Mouse (Mus musculus): ENCODE results near the gene Srrd. TPM values are rescaled to one million over a fixed set of nuclear protein-coding genes. Genes with fewer than 3 reads are reported as not detected.

Srrd gene
- polyA plus RNA-seq, 1 experiment from 2014 or later = 13.8 TPM

DNA sequence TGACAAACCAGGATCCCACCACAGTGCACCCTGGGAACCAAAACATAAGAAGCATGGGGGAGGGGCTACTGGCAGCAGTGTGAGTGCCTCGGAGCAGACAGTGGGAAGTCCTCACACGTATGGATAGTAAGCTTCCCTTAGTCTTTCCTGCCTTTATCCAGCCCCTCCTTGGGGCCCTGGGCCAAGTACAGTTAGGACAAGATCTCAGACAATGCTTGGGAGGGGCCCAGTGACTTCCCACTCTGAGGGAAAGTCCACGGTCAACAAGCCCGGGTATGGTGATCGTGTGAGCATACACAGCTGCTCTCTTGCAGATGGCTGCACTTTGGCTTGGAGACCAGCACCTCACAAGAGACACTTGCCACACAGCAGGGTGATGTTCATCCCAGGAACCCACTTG, 25.5 kb downstream of the Srrd start:
- no peak overlapping the region for H3K27ac ChIP-seq (replicated peaks)
- H3K9ac ChIP-seq = no peak overlapping the region
- H3K9me3 ChIP-seq (replicated peaks) = no peaks in the 10 kb centered on the region
- H3K4me1 ChIP-seq (replicated peaks) = peaks cover 16% of the 10 kb centered on the region
- ATAC-seq (ENCODE audit: insufficient read depth) = no peak
- WGBS (ENCODE audit: insufficient replicate concordance) = 33% methylated on average over 5 of the region's 5 CpGs
- no peaks in the 10 kb centered on the region for H3K27me3 ChIP-seq
- no peak overlapping the region for H3K4me2 ChIP-seq
- H3K36me3 ChIP-seq (replicated peaks) = peaks cover 30% of the 10 kb centered on the region
- H3K4me3 ChIP-seq (replicated peaks) = no peak overlapping the region

DNA sequence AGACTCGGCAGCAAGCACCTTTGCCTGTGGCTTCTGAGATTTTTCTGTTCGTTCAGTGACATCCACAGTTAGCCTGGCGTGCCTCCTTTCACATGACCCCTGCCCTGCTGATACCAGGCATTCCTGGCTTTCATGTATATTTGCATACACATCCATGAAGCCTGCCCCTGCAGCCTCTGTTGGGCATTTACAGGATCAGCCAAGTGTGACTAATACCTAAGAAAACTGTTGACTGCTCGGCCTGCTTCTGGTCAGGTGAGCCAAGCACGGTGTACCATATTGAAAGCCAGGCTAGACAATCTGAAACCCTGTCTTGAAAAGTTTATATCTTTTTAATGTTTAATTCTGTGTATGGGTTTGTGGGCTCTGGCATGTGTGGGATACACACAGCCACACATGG, 26.4 kb downstream of the Srrd start:
- H3K4me1 ChIP-seq (replicated peaks) = peaks cover 16% of the 10 kb centered on the region
- no peak overlapping the region for H3K27ac ChIP-seq (replicated peaks)
- H3K27me3 ChIP-seq = no peaks in the 10 kb centered on the region
- WGBS (ENCODE audit: insufficient replicate concordance) = 75% methylated on average over 5 of the region's 5 CpGs
- no peak overlapping the region for H3K4me3 ChIP-seq (replicated peaks)
- no peaks in the 10 kb centered on the region for H3K9me3 ChIP-seq (replicated peaks)
- H3K4me2 ChIP-seq = no peak overlapping the region
- ATAC-seq (ENCODE audit: insufficient read depth) = no peak
- peaks cover 38% of the 10 kb centered on the region for H3K36me3 ChIP-seq (replicated peaks)
- H3K9ac ChIP-seq = no peak overlapping the region

- H3K27me3 ChIP-seq = no peaks in the 10 kb centered on the region
- peaks cover 6% of the 10 kb centered on the region; the same call in 1 of the 2 replicates for H3K4me1 ChIP-seq (replicated peaks)
- no peak overlapping the region for H3K27ac ChIP-seq (replicated peaks)
- 76% methylated on average over 11 of the region's 11 CpGs for WGBS (ENCODE audit: insufficient replicate concordance)
- peaks cover 62% of the 10 kb centered on the region for H3K36me3 ChIP-seq (replicated peaks)
- H3K9ac ChIP-seq = no peak overlapping the region
- no peak for ATAC-seq (ENCODE audit: insufficient read depth)
- no peaks in the 10 kb centered on the region for H3K9me3 ChIP-seq (replicated peaks)
- no peak overlapping the region for H3K4me2 ChIP-seq
- no peak overlapping the region for H3K4me3 ChIP-seq (replicated peaks)
These were observed 29.5 kb downstream of the Srrd start for GRCm38 (mm10) chr5:112313222-112313885.

- Histone ChIP-seq H3K4me3 (replicated peaks) (no peak overlapping the region), H3K27ac (replicated peaks) (no peak overlapping the region), H3K36me3 (replicated peaks) (peaks cover 62% of the 10 kb centered on the region), H3K27me3 (no peaks in the 10 kb centered on the region), H3K9ac (no peak overlapping the region), H3K4me1 (replicated peaks) (peaks cover 24% of the 10 kb centered on the region), H3K9me3 (replicated peaks) (no peaks in the 10 kb centered on the region), H3K4me2 (no peak overlapping the region)
- 77% methylated on average over 5 of the region's 5 CpGs for WGBS (ENCODE audit: insufficient replicate concordance)
- no peak for ATAC-seq (ENCODE audit: insufficient read depth)
These were observed 37.0 kb downstream of the Srrd start for GRCm38 (mm10) chr5:112305842-112306241.

GRCm38 (mm10) chr5:112302310-112302709, 40.5 kb downstream of the Srrd start:
- no peaks in the 10 kb centered on the region for H3K9me3 ChIP-seq (replicated peaks)
- H3K36me3 ChIP-seq (replicated peaks) = peaks cover 34% of the 10 kb centered on the region
- ATAC-seq (ENCODE audit: insufficient read depth) = peak; percentile 89
- H3K27me3 ChIP-seq = no peaks in the 10 kb centered on the region
- 68% methylated on average over 5 of the region's 5 CpGs for WGBS (ENCODE audit: insufficient replicate concordance)
- H3K27ac ChIP-seq (replicated peaks) = peak overlapping the region; percentile 82
- H3K4me3 ChIP-seq (replicated peaks) = no peak overlapping the region
- no peak overlapping the region for H3K9ac ChIP-seq
- H3K4me2 ChIP-seq = no peak overlapping the region
- H3K4me1 ChIP-seq (replicated peaks) = peaks cover 58% of the 10 kb centered on the region

- WGBS (ENCODE audit: insufficient replicate concordance) = 60% methylated on average over 4 of the region's 4 CpGs
- no peak for ATAC-seq (ENCODE audit: insufficient read depth)
- H3K9ac ChIP-seq = no peak overlapping the region
- H3K4me1 ChIP-seq (replicated peaks) = peaks cover 64% of the 10 kb centered on the region
- H3K9me3 ChIP-seq (replicated peaks) = no peaks in the 10 kb centered on the region
- no peak overlapping the region for H3K4me3 ChIP-seq (replicated peaks)
- no peak overlapping the region for H3K4me2 ChIP-seq
- peaks cover 28% of the 10 kb centered on the region for H3K36me3 ChIP-seq (replicated peaks)
- peak overlapping the region; percentile 72 for H3K27ac ChIP-seq (replicated peaks)
- H3K27me3 ChIP-seq = no peaks in the 10 kb centered on the region
These were observed 41.1 kb downstream of the Srrd start for GRCm38 (mm10) chr5:112301694-112302093.

GRCm38 (mm10) chr5:112300721-112301308, 42.0 kb downstream of the Srrd start:
- Histone ChIP-seq H3K4me1 (replicated peaks) (peaks cover 73% of the 10 kb centered on the region), H3K9ac (no peak overlapping the region; the same call in 1 of the 2 replicates), H3K27ac (replicated peaks) (peak overlapping the region; percentile 72), H3K9me3 (replicated peaks) (no peaks in the 10 kb centered on the region), H3K27me3 (no peaks in the 10 kb centered on the region), H3K4me3 (replicated peaks) (no peak overlapping the region), H3K4me2 (no peak overlapping the region), H3K36me3 (replicated peaks) (peaks cover 19% of the 10 kb centered on the region)
- WGBS (ENCODE audit: insufficient replicate concordance) = 68% methylated on average over 6 of the region's 6 CpGs
- ATAC-seq (ENCODE audit: insufficient read depth) = no peak

DNA sequence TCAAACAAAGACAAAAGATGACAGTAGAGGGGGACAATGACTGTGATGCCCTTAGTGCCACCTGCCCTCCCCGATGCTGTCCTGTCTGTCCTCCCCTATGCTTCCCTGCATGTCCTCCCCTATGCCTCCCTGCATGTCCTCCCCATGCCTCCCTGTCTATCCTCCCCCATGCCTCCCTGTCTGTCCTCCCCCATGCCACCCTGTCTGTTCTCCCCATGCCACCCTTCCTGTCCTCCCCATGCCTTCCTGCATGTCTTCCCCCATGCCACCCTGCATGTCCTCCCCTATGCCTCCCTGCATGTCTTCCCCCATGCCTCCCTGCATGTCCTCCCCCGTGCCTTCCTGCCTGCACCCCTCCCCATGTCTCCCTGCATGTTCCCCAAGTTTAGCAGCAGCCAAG, 42.7 kb downstream of the Srrd start:
- H3K4me1 ChIP-seq (replicated peaks) = peaks cover 80% of the 10 kb centered on the region
- 0 out of 2 replicates have a peak overlapping the region, but pooled peaks have one; percentile 72 for H3K27ac ChIP-seq (replicated peaks)
- H3K9ac ChIP-seq = no peak overlapping the region
- no peak overlapping the region for H3K4me2 ChIP-seq
- WGBS (ENCODE audit: insufficient replicate concordance) = 59% methylated on average over 2 of the region's 2 CpGs
- no peak overlapping the region for H3K4me3 ChIP-seq (replicated peaks)
- H3K27me3 ChIP-seq = no peaks in the 10 kb centered on the region
- no peak for ATAC-seq (ENCODE audit: insufficient read depth)
- H3K36me3 ChIP-seq (replicated peaks) = peaks cover 13% of the 10 kb centered on the region
- no peaks in the 10 kb centered on the region for H3K9me3 ChIP-seq (replicated peaks)

DNA sequence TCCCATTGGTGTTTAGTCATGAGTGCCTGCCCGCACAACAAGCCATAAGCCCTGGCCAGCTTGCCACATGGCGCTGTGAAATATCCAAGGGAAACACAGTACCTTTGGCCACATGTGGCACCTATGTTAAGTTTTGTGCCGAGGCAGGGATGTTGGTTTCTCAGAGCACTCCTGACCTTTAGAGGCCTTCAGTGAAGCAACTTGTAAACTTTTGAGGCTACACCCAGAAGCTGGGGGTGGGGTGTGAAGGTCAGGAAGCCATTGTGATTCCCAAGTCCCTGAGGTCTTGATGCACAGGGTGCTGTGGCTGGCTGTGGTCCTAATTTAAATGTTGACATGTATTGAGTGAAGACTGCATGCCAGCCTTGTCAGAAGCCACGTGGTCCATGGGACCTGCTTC, 43.4 kb downstream of the Srrd start:
- Histone ChIP-seq H3K27me3 (no peaks in the 10 kb centered on the region), H3K36me3 (replicated peaks) (peaks cover 6% of the 10 kb centered on the region), H3K4me2 (no peak overlapping the region), H3K9ac (no peak overlapping the region), H3K4me3 (replicated peaks) (no peak overlapping the region), H3K9me3 (replicated peaks) (no peaks in the 10 kb centered on the region), H3K27ac (replicated peaks) (peak overlapping the region; percentile 73; the same call in 1 of the 2 replicates), H3K4me1 (replicated peaks) (peaks cover 87% of the 10 kb centered on the region)
- ATAC-seq (ENCODE audit: insufficient read depth) = no peak
- 69% methylated on average over 4 of the region's 4 CpGs for WGBS (ENCODE audit: insufficient replicate concordance)

GRCm38 (mm10) chr5:112298226-112298988, 44.4 kb downstream of the Srrd start:
- H3K9me3 ChIP-seq (replicated peaks) = no peaks in the 10 kb centered on the region
- no peaks in the 10 kb centered on the region for H3K27me3 ChIP-seq
- peak overlapping the region; percentile 73 for H3K27ac ChIP-seq (replicated peaks)
- peaks cover 4% of the 10 kb centered on the region; the same call in 1 of the 2 replicates for H3K36me3 ChIP-seq (replicated peaks)
- no peak overlapping the region for H3K4me2 ChIP-seq
- H3K4me3 ChIP-seq (replicated peaks) = no peak overlapping the region
- H3K9ac ChIP-seq = no peak overlapping the region
- 49% methylated on average over 12 of the region's 12 CpGs for WGBS (ENCODE audit: insufficient replicate concordance)
- peaks cover 97% of the 10 kb centered on the region for H3K4me1 ChIP-seq (replicated peaks)
- 0 out of 2 replicates have a peak, but pooled peaks have one; percentile 19 for ATAC-seq (ENCODE audit: insufficient read depth)

GRCm38 (mm10) chr5:112297257-112297656, 45.6 kb downstream of the Srrd start:
- Histone ChIP-seq H3K27me3 (no peaks in the 10 kb centered on the region), H3K4me2 (peak overlapping the region; percentile 35), H3K9ac (no peak overlapping the region; the same call in 1 of the 2 replicates), H3K4me1 (replicated peaks) (peaks cover 99% of the 10 kb centered on the region), H3K36me3 (replicated peaks) (peaks cover 2% of the 10 kb centered on the region; the same call in 1 of the 2 replicates), H3K4me3 (replicated peaks) (no peak overlapping the region), H3K27ac (replicated peaks) (peak overlapping the region; percentile 73), H3K9me3 (replicated peaks) (no peaks in the 10 kb centered on the region)
- ATAC-seq (ENCODE audit: insufficient read depth) = no peak
- WGBS (ENCODE audit: insufficient replicate concordance) = 37% methylated on average over 2 of the region's 2 CpGs
